Mouse (Mus musculus): ENCODE measurements at regions not wholly inside any gene's neighbourhood (a gene's known extent, or its start where the extent isn't known, plus 50 kb on each side); places are given as distances from the start of the nearest gene placed in this dataset.

GRCm38 (mm10) chr16:29850616-29851015, 213.6 kb upstream of the Hes1 start:
- TF ChIP-seq POLR2A (IDR thresholded peaks at IDR 0.05; ENCODE audit: borderline replicate concordance, extremely low read depth, insufficient read depth, insufficient read length, poor library complexity, severe bottlenecking) (no peak), CTCF (IDR thresholded peaks at IDR 0.05; ENCODE audit: borderline replicate concordance, extremely low read depth, insufficient read depth, insufficient read length) (no peak)
- no peak for DNase-seq (ENCODE audit: low read depth)

DNA sequence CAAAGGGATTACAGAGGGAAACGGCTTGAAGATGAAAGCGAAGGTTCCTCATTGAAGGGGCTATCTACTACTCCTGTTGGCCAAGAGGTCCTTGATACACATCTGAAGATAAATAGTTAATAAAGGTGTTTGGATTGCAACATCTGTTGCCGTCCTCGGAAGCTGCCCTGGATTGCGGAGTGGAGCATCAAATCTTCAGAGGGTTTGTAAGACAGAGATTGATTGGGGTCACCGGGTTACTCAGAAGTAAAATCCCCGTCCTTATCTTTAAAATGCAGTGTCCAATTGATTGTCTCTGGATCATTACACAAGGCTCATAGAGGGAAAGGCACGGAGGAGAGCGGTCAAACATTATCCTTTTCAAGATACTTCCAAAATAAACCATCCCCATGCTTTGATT, 212.4 kb upstream of the Hes1 start:
- no peak for DNase-seq (ENCODE audit: low read depth)
- TF ChIP-seq CTCF (IDR thresholded peaks at IDR 0.05; ENCODE audit: borderline replicate concordance, extremely low read depth, insufficient read depth, insufficient read length) (no peak), POLR2A (IDR thresholded peaks at IDR 0.05; ENCODE audit: borderline replicate concordance, extremely low read depth, insufficient read depth, insufficient read length, poor library complexity, severe bottlenecking) (no peak)

DNA sequence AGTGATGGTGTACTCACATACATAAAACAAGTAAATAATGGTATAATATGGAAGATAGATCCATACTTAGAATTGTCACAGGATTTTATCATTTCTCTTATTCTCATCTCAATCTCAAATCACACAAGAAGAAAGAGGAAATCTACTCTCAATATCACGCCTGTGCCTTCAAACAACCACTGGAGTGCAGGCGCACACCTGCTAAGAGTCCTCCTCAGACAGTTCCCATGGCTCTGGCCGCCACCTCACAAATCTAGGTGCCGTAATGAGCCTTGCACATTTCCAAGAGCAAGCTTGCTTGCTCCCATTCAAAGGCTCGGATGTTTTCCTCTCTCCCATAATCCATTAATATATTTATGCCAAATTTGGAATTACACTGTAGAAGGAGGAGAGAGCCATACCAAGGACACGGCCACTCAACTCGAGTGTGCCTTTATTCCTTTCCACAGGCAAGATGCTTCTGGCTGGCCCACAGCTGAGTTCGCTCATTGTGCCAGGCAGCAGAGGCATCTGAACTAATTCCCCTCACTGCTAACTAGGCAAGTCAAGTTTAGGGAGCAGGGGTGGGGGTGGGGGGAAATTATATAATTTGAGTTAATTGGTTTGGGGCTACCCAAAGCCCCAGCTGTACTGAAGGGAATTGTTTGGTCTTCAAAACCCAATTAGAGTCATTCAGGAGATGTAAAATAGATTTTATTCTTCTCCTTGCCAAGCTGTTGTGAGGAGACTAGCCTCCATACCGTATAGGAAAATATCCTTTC, 209.2 kb upstream of the Hes1 start:
- no peak for TF ChIP-seq CTCF (IDR thresholded peaks at IDR 0.05; ENCODE audit: borderline replicate concordance, extremely low read depth, insufficient read depth, insufficient read length)
- TF ChIP-seq POLR2A (IDR thresholded peaks at IDR 0.05; ENCODE audit: borderline replicate concordance, extremely low read depth, insufficient read depth, insufficient read length, poor library complexity, severe bottlenecking), result no peak
- DNase-seq (ENCODE audit: low read depth), result peak; percentile 79

GRCm38 (mm10) chr16:29856545-29856944, 207.6 kb upstream of the Hes1 start:
- no peak for DNase-seq (ENCODE audit: low read depth)
- TF ChIP-seq POLR2A (IDR thresholded peaks at IDR 0.05; ENCODE audit: borderline replicate concordance, extremely low read depth, insufficient read depth, insufficient read length, poor library complexity, severe bottlenecking), result no peak
- TF ChIP-seq CTCF (IDR thresholded peaks at IDR 0.05; ENCODE audit: borderline replicate concordance, extremely low read depth, insufficient read depth, insufficient read length), result peak; percentile 10; the same call in 1 of the 2 replicates

DNA sequence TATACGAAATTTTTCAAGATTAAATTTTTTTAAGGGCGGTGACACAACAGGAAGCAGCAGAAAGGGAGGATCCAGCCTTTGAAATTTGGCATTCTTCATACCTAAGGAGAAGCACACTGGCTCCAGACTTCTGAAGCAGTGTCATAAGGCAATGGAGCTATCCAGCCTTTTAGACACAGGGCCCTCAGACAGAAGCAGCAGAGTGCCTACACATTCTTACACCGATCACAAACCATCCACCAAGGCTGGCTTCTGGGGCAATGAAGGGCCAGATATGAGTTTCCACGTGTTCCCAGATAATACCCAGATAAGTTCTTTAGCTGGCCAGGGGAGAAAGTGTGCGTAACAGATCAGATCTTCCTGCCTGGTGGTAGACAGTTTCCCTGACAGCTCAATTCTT, 205.5 kb upstream of the Hes1 start:
- no peak for TF ChIP-seq POLR2A (IDR thresholded peaks at IDR 0.05; ENCODE audit: borderline replicate concordance, extremely low read depth, insufficient read depth, insufficient read length, poor library complexity, severe bottlenecking)
- no peak for TF ChIP-seq CTCF (IDR thresholded peaks at IDR 0.05; ENCODE audit: borderline replicate concordance, extremely low read depth, insufficient read depth, insufficient read length)
- DNase-seq (ENCODE audit: low read depth), result no peak

DNA sequence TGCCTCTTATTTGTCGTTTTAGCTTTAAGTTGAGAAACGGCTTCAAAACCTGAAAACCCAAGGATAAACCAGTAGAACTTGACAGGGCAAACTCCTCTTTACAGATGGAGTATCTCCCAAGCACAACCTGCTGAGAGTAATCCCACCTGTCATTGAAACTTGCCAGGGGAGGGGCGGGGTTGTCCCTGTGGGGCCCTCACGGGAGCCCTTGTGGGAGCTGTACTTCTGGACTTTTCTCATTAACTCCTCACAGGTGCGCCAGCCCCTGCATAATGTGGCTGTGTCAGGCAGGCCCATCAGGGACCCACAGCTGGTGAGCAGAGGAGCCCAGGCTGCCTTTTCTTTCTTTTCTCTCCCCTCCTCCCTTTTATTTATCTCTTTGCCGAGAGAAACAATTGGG, 203.9 kb upstream of the Hes1 start:
- DNase-seq (ENCODE audit: low read depth), result no peak
- TF ChIP-seq CTCF (IDR thresholded peaks at IDR 0.05; ENCODE audit: borderline replicate concordance, extremely low read depth, insufficient read depth, insufficient read length) (no peak), POLR2A (IDR thresholded peaks at IDR 0.05; ENCODE audit: borderline replicate concordance, extremely low read depth, insufficient read depth, insufficient read length, poor library complexity, severe bottlenecking) (no peak)

- DNase-seq (ENCODE audit: low read depth), result peak; percentile 88
- no peak for TF ChIP-seq CTCF (IDR thresholded peaks at IDR 0.05; ENCODE audit: borderline replicate concordance, extremely low read depth, insufficient read depth, insufficient read length)
- no peak for TF ChIP-seq POLR2A (IDR thresholded peaks at IDR 0.05; ENCODE audit: borderline replicate concordance, extremely low read depth, insufficient read depth, insufficient read length, poor library complexity, severe bottlenecking)
Observed at GRCm38 (mm10) chr16:29861056-29861455, 203.1 kb upstream of the Hes1 start.

DNA sequence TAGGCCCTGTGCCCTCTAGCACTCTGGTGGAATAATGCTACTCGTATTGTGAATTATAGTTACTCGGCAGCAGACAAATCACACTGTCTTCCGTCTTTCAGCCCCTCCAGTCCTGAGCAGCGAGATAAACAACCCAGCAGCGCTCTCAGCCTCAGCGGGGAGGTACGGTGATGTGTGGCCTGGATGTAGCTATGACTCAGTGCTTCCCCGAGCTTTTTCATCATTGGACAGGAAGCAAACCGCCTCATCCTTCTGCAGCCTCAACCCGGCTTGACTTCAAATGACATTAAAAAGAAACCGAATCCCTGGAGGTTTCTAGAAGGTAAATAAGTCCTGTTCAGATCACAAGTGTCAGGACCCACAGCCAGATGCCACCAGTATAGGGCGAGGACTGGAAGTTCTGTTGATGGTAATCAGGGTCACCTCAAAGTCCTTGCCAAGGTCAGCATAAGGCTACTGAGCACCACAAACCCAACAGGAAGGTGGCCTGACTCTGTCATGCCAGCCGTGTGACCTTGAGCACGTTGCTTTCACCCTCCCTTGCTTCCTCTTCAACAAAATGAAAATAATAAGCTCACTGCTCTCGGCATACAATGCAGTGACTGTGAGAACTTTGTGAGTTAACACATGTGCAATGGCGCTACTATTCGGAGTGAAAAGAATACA, 199.0 kb upstream of the Hes1 start:
- TF ChIP-seq POLR2A (IDR thresholded peaks at IDR 0.05; ENCODE audit: borderline replicate concordance, extremely low read depth, insufficient read depth, insufficient read length, poor library complexity, severe bottlenecking) (no peak), CTCF (IDR thresholded peaks at IDR 0.05; ENCODE audit: borderline replicate concordance, extremely low read depth, insufficient read depth, insufficient read length) (no peak)
- no peak for DNase-seq (ENCODE audit: low read depth)

- TF ChIP-seq CTCF (IDR thresholded peaks at IDR 0.05; ENCODE audit: borderline replicate concordance, extremely low read depth, insufficient read depth, insufficient read length), result no peak
- TF ChIP-seq POLR2A (IDR thresholded peaks at IDR 0.05; ENCODE audit: borderline replicate concordance, extremely low read depth, insufficient read depth, insufficient read length, poor library complexity, severe bottlenecking), result no peak
- no peak for DNase-seq (ENCODE audit: low read depth)
Observed at GRCm38 (mm10) chr16:29871395-29871794, 192.8 kb upstream of the Hes1 start.

DNA sequence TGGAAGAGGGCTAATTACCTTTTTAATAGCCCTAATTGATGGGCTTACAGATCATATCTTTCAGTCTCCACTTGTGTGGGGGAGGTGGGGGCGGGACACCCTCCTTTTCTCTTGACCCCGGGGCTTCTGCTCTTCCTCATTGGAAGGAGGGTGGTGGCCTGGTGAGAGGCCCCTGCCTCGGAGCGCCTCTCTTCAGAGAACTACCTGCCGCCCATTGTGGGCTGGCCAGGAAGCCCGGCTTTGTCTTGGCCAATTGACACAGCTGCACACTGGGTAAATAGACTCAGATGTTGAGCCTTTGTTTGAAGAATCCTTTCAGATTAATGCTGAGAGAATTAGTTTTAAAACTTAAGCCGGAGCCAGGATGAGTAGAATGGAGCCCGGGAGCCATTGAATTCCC, 188.0 kb upstream of the Hes1 start:
- DNase-seq (ENCODE audit: low read depth), result peak; percentile 42
- no peak for TF ChIP-seq POLR2A (IDR thresholded peaks at IDR 0.05; ENCODE audit: borderline replicate concordance, extremely low read depth, insufficient read depth, insufficient read length, poor library complexity, severe bottlenecking)
- no peak for TF ChIP-seq CTCF (IDR thresholded peaks at IDR 0.05; ENCODE audit: borderline replicate concordance, extremely low read depth, insufficient read depth, insufficient read length)

GRCm38 (mm10) chr16:29877372-29878123, 186.6 kb upstream of the Hes1 start:
- TF ChIP-seq POLR2A (IDR thresholded peaks at IDR 0.05; ENCODE audit: borderline replicate concordance, extremely low read depth, insufficient read depth, insufficient read length, poor library complexity, severe bottlenecking) (no peak), CTCF (IDR thresholded peaks at IDR 0.05; ENCODE audit: borderline replicate concordance, extremely low read depth, insufficient read depth, insufficient read length) (no peak)
- no peak for DNase-seq (ENCODE audit: low read depth)

Measured in brain, embryonic 14.5 days (tissue).